Mouse (Mus musculus): ENCODE data around the gene Pik3r1. TPM values are rescaled to one million over a fixed set of nuclear protein-coding genes. Genes with fewer than 3 reads are reported as not detected.

Pik3r1 gene
- polyA plus RNA-seq, 1 experiment from 2014 or later = 21.5 TPM

DNA sequence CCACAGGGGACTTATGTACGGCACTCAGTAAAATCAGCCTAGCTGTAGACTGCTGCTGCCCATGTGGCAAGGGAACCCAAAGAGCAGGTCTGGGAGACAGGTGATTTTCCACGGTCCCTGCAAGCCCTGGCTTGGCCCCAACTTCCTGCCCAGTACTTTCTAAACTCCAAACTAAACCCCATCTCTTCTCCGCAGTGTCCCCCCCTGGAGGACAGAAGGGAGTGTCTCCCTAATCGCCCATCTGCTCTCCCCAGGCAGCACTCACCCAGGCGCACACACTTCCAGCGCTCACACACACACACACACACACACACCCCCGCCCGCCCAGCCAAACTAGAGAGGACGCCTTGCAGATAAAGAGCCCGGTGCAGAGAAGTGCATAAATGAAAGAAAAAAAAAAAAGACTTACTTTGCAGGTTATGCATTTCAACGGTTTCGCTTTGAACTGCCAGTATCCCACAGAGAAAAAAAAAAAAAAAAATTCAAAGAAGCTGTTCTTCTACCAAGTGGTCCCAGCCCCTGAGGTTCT lies 74.0 kb downstream of the Pik3r1 start:
- Histone ChIP-seq H3K27me3 (replicated peaks; ENCODE audit: control insufficient read depth, insufficient read depth, low read length) (no peaks in the 10 kb centered on the region), H3K4me3 (ENCODE audit: low read depth, low read length) (peak overlapping the region; percentile 73), H3K4me1 (replicated peaks; ENCODE audit: control insufficient read depth, insufficient read depth, low read length) (peaks cover 22% of the 10 kb centered on the region), H3K4me2 (peak overlapping the region; percentile 92), H3K36me3 (ENCODE audit: control insufficient read depth, insufficient read depth, low read length) (peaks cover under 1% of the 10 kb centered on the region; the same call in 1 of the 2 replicates), H3K27ac (ENCODE audit: low read depth, low read length) (peak overlapping the region; percentile 68), H3K9ac (ENCODE audit: low read depth, low read length) (peak overlapping the region; percentile 73), H3K9me3 (ENCODE audit: control insufficient read depth, low read length) (no peaks in the 10 kb centered on the region)
- under 1% methylated on average over 12 of the region's 12 CpGs for WGBS
- ATAC-seq (replicated peaks; ENCODE audit: low FRiP score) (peak; percentile 93), DNase-seq (ENCODE audit: low spot score) (peak; percentile 82)

DNA sequence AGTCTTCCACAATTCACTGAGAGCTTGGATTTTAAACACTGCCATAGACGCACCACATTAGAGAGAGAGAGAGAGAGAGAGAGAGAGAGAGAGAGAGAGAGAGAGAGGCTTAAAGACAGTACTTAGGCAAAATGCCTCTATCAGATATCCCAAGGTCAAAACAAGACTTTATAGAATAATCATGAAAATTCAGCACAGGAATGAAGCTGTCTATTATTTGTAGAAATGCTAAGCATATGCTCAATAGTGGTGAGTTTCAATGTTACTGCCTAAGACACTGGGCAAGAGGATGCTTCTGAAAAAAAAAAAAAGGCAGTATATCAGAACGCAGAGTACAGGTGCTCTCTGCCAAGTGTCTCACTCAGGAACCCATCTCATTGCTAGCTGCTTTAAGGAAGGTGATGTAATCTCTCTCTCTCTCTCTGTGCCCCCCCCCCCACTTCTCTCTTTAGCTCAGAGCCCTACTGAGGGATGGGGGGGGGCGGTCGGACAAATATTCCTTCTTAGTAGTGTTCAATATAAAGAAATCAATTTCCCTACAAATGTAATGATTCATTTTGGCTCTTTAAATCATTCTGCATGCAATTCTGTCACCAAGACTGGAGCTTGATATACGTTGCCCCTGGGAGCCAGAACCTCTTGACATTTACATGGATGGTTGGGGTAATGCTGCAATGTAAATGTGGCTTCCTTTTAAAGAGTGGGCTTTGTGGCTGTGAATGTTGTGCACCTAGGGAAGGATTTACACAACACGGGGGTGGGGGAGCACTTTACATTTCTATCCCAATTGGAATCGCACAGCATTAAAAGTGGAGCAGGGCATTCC lies 74.9 kb downstream of the Pik3r1 start:
- no peaks in the 10 kb centered on the region for H3K27me3 ChIP-seq (replicated peaks; ENCODE audit: control insufficient read depth, insufficient read depth, low read length)
- peak overlapping the region; percentile 73 for H3K4me3 ChIP-seq (ENCODE audit: low read depth, low read length)
- peak overlapping the region; percentile 44 for H3K27ac ChIP-seq (ENCODE audit: low read depth, low read length)
- DNase-seq (ENCODE audit: low spot score) (no peak), ATAC-seq (replicated peaks; ENCODE audit: low FRiP score) (no peak)
- no peaks in the 10 kb centered on the region; the same call in 1 of the 2 replicates for H3K36me3 ChIP-seq (ENCODE audit: control insufficient read depth, insufficient read depth, low read length)
- peak overlapping the region; percentile 92 for H3K4me2 ChIP-seq
- H3K4me1 ChIP-seq (replicated peaks; ENCODE audit: control insufficient read depth, insufficient read depth, low read length) = peaks cover 22% of the 10 kb centered on the region
- H3K9me3 ChIP-seq (ENCODE audit: control insufficient read depth, low read length) = no peaks in the 10 kb centered on the region
- WGBS = 52% methylated on average over 7 of the region's 7 CpGs
- H3K9ac ChIP-seq (ENCODE audit: low read depth, low read length) = no peak overlapping the region

DNA sequence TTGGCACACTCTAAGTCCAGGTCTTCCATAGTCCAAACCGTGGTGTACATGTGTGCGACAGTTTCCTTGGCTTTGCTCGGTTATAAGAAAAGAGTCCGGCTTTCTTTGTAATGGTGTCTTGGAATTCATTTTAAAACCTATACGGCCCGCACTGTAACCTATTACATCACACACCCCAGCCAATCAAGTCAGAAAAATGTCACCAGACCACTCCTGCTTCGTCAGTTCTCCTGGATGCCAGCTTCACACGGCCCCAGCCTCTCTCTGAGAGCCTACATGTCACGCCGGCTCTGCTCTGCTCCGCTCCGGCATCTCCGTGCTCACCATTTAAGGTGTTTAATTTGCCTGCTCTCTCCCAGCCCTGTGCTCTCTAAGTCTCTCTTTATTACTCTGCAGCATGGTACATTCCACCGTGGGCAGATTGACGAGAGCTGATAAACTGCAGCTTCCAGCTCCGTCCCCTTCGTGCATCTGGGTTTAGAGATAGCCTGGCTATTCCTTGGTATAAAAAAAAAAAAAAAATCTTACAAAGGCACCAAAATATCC lies 75.7 kb downstream of the Pik3r1 start:
- peak overlapping the region; percentile 52 for H3K9ac ChIP-seq (ENCODE audit: low read depth, low read length)
- WGBS = 42% methylated on average over 17 of the region's 17 CpGs
- H3K4me1 ChIP-seq (replicated peaks; ENCODE audit: control insufficient read depth, insufficient read depth, low read length) = peaks cover 22% of the 10 kb centered on the region
- ATAC-seq (replicated peaks; ENCODE audit: low FRiP score) (peak; percentile 74), DNase-seq (ENCODE audit: low spot score) (no peak)
- peaks cover 3% of the 10 kb centered on the region for H3K36me3 ChIP-seq (ENCODE audit: control insufficient read depth, insufficient read depth, low read length)
- H3K4me2 ChIP-seq = peak overlapping the region; percentile 92
- no peaks in the 10 kb centered on the region for H3K27me3 ChIP-seq (replicated peaks; ENCODE audit: control insufficient read depth, insufficient read depth, low read length)
- 0 out of 2 replicates have a peak overlapping the region, but pooled peaks have one; percentile 56 for H3K27ac ChIP-seq (ENCODE audit: low read depth, low read length)
- H3K4me3 ChIP-seq (ENCODE audit: low read depth, low read length) = peak overlapping the region; percentile 28
- H3K9me3 ChIP-seq (ENCODE audit: control insufficient read depth, low read length) = no peaks in the 10 kb centered on the region

DNA sequence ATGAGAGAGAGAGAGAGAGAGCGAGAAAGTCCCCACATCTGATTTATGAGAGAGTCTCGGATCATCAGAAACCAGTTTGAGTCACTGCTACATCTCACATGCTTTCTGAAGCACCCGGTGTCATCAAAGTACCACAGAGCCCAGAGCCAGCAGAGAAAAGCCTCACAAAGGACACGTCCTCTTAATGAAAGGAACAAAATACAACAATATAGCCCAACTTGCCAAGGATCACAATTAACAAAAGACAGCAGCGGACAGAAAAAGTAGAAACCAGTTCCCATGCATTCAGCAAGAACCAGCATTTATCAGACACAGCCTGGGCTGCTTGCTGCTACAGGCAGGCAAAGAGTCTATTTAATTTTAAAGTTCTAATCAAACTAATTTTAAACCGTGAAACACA lies 76.3 kb downstream of the Pik3r1 start:
- Histone ChIP-seq H3K9ac (ENCODE audit: low read depth, low read length) (peak overlapping the region; percentile 2; the same call in 1 of the 2 replicates), H3K27me3 (replicated peaks; ENCODE audit: control insufficient read depth, insufficient read depth, low read length) (no peaks in the 10 kb centered on the region), H3K4me3 (ENCODE audit: low read depth, low read length) (peak overlapping the region; percentile 21; the same call in 1 of the 2 replicates), H3K9me3 (ENCODE audit: control insufficient read depth, low read length) (no peaks in the 10 kb centered on the region), H3K4me1 (replicated peaks; ENCODE audit: control insufficient read depth, insufficient read depth, low read length) (peaks cover 22% of the 10 kb centered on the region), H3K27ac (ENCODE audit: low read depth, low read length) (no peak overlapping the region), H3K36me3 (ENCODE audit: control insufficient read depth, insufficient read depth, low read length) (peaks cover 5% of the 10 kb centered on the region), H3K4me2 (peak overlapping the region; percentile 92)
- ATAC-seq (replicated peaks; ENCODE audit: low FRiP score) = no peak
- DNase-seq (ENCODE audit: low spot score) = no peak
- 76% methylated on average over 6 of the region's 6 CpGs for WGBS

DNA sequence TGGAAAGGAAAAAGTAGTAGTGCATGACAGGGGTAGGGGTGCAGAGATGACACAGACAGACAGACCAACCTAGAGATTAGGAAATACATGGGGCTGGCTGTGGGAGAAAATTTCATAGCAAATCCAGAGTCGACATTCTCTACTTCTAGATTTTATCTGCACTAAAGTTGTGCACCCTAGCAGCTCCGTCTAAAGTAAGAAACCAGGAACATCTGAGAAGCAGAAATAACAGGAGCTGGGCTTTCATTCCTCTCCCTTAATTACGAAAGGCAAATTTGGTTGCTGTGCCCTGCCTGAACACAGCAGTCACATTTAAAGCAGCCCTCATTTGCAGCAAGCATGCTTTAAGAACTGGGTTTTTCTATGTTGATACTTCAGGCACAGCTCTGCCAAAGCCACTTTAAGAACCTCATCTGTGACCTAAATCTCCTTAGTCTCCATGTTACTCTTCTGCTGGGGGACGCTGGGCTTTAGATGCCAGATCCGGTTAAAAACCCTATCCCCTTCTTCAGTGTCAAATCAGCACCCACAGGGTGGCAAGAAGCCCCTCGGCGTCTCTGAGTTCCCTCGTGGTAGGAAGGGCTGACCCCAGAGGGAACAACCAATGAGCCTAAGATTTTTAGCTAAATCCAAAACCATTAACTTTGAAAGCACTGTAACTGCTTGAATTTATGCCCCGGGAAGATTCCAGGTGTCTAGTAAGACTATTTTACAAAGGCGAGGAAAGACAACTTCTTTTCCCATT lies 76.9 kb downstream of the Pik3r1 start:
- peaks cover 22% of the 10 kb centered on the region for H3K4me1 ChIP-seq (replicated peaks; ENCODE audit: control insufficient read depth, insufficient read depth, low read length)
- H3K4me3 ChIP-seq (ENCODE audit: low read depth, low read length) = peak overlapping the region; percentile 21; the same call in 1 of the 2 replicates
- ATAC-seq (replicated peaks; ENCODE audit: low FRiP score) (no peak), DNase-seq (ENCODE audit: low spot score) (no peak)
- H3K27ac ChIP-seq (ENCODE audit: low read depth, low read length) = no peak overlapping the region
- H3K36me3 ChIP-seq (ENCODE audit: control insufficient read depth, insufficient read depth, low read length) = peaks cover 6% of the 10 kb centered on the region
- H3K9me3 ChIP-seq (ENCODE audit: control insufficient read depth, low read length) = no peaks in the 10 kb centered on the region
- 69% methylated on average over 10 of the region's 10 CpGs for WGBS
- no peak overlapping the region for H3K9ac ChIP-seq (ENCODE audit: low read depth, low read length)
- H3K4me2 ChIP-seq = peak overlapping the region; percentile 92
- H3K27me3 ChIP-seq (replicated peaks; ENCODE audit: control insufficient read depth, insufficient read depth, low read length) = no peaks in the 10 kb centered on the region

DNA sequence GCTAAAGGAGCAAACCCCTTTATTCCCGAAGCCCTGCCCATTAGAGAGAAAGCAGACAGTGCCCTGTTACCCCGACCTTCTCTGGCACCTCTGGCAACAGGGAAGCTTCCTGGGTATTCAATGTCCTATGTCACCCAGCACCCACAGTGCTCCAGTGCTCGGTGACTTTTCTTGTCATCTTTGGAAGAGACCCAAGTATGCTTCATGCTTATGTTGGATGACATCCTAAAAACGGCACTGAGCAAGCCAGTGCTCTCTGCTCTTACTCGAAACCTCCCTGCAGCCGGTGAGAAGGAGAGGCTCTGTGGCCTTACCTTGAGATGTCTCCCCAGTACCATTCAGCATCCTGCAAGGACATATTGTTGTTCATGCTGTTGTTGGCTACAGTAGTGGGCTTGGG lies 77.8 kb downstream of the Pik3r1 start:
- 88% methylated on average over 6 of the region's 6 CpGs for whole genome bisulfite sequencing
- H3K4me3 ChIP-seq (ENCODE audit: low read depth, low read length) = no peak overlapping the region

DNA sequence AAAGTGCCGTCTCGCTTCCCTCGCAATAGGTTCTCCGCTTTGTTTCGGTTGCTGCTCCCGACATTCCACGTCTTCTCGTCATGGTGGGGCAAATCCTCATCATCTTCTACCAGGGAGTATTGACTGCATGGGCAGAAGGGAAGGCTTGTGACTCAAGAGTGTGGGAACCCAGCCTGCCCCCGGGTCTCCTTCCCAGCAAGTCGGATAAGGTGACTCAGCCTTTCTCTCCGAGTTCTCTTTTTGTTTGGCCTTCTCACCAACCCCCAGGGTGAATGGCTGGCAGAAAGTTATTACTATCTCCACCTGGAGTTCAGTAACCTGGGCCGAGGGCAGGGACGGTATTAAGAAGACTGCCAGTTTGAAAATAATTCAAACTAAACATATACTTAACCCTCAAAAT lies 81.8 kb downstream of the Pik3r1 start:
- H3K4me2 ChIP-seq = no peak overlapping the region
- H3K27ac ChIP-seq (ENCODE audit: low read depth, low read length) = no peak overlapping the region
- H3K27me3 ChIP-seq (replicated peaks; ENCODE audit: control insufficient read depth, insufficient read depth, low read length) = no peaks in the 10 kb centered on the region
- H3K9me3 ChIP-seq (ENCODE audit: control insufficient read depth, low read length) = no peaks in the 10 kb centered on the region
- WGBS = 92% methylated on average over 13 of the region's 13 CpGs
- no peak for DNase-seq (ENCODE audit: low spot score)
- ATAC-seq (replicated peaks; ENCODE audit: low FRiP score) = no peak
- H3K9ac ChIP-seq (ENCODE audit: low read depth, low read length) = no peak overlapping the region
- no peaks in the 10 kb centered on the region; the same call in 1 of the 2 replicates for H3K4me1 ChIP-seq (replicated peaks; ENCODE audit: control insufficient read depth, insufficient read depth, low read length)
- peaks cover 26% of the 10 kb centered on the region for H3K36me3 ChIP-seq (ENCODE audit: control insufficient read depth, insufficient read depth, low read length)
- no peak overlapping the region for H3K4me3 ChIP-seq (ENCODE audit: low read depth, low read length)

More for the DNA sequence above, 77.8 kb downstream of the Pik3r1 start:
- H3K4me1 ChIP-seq (replicated peaks; ENCODE audit: control insufficient read depth, insufficient read depth, low read length) = peaks cover 19% of the 10 kb centered on the region
- H3K36me3 ChIP-seq (ENCODE audit: control insufficient read depth, insufficient read depth, low read length) = peaks cover 14% of the 10 kb centered on the region
- H3K9me3 ChIP-seq (ENCODE audit: control insufficient read depth, low read length) = no peaks in the 10 kb centered on the region
- no peak overlapping the region for H3K4me2 ChIP-seq
- H3K27me3 ChIP-seq (replicated peaks; ENCODE audit: control insufficient read depth, insufficient read depth, low read length) = no peaks in the 10 kb centered on the region
- ATAC-seq (replicated peaks; ENCODE audit: low FRiP score) (no peak), DNase-seq (ENCODE audit: low spot score) (no peak)
- H3K27ac ChIP-seq (ENCODE audit: low read depth, low read length) = no peak overlapping the region
- H3K9ac ChIP-seq (ENCODE audit: low read depth, low read length) = no peak overlapping the region

DNA sequence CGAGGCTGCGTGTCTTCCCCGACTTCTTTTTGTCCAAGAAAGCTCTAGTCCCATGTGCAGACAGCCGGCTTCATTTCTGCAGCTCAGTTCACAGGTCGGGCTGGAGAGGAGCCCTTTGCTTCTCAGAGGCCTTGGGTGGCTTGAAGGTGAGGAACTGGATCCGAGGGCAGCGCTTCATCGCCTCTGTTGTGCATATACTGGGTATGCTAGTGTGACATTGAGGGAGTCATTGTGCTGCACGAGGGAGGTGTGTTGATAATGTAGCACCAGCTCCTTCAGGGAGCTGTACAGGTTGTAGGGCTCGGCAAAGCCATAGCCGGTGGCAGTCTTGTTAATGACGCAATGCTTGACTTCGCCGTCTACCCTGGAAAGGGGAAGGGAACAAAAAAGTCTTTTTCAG lies 83.3 kb downstream of the Pik3r1 start:
- Histone ChIP-seq H3K9me3 (ENCODE audit: control insufficient read depth, low read length) (no peaks in the 10 kb centered on the region), H3K27me3 (replicated peaks; ENCODE audit: control insufficient read depth, insufficient read depth, low read length) (no peaks in the 10 kb centered on the region), H3K4me3 (ENCODE audit: low read depth, low read length) (no peak overlapping the region), H3K9ac (ENCODE audit: low read depth, low read length) (no peak overlapping the region), H3K4me1 (replicated peaks; ENCODE audit: control insufficient read depth, insufficient read depth, low read length) (no peaks in the 10 kb centered on the region), H3K4me2 (no peak overlapping the region), H3K36me3 (ENCODE audit: control insufficient read depth, insufficient read depth, low read length) (peaks cover 26% of the 10 kb centered on the region), H3K27ac (ENCODE audit: low read depth, low read length) (no peak overlapping the region)
- DNase-seq (ENCODE audit: low spot score) (no peak), ATAC-seq (replicated peaks; ENCODE audit: low FRiP score) (no peak)
- 88% methylated on average over 14 of the region's 14 CpGs for WGBS
